Mouse (Mus musculus) ES-Bruce4 (cell line): ENCODE measurements around the gene Mrgpra2a.
"Not testable (repeated sequence)": the region's sequence is repeated elsewhere in the genome, so short reads cannot be mapped to it uniquely, and the experiment has no call there.

Experiments used
- CTCF ChIP-seq: IDR thresholded peaks from one replicate; pipeline ENCODE4 v1.8.1; 2011; ENCODE audit warnings: low read depth, low read length
- POLR2A ChIP-seq: IDR thresholded peaks from one replicate; pipeline ENCODE4 v1.8.1; 2011; ENCODE audit warnings: low read length; ENCODE audit not compliant: insufficient read depth

DNA sequence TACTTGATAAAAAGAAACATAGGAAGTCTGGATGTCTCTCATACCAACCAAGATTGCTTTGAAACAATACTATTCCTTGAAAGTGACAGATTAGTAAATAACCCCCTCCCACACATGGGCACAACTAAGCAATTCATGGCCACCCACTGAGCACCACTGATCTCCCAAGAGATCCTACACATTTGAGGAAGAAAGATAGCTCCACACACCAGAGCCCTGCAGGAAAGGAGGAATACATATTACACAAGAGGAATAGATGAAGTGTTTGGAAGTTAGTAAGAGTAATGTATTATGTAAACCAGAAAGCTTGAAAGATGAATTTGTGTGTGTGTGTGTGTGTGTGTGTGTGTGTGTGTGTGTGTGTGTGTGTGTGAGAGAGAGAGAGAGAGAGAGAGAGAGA is 31.2 kb upstream of the Mrgpra2a start:
- not testable (repeated sequence) for TF ChIP-seq POLR2A, CTCF
